ENCODE assay signal across 19 mouse cellular contexts in genomic region chr17:73986571-73986970, GRCm38 (mm10).
"Had no signal": no experiment of that assay in that cellular context is flagged by ENCODE, and none has a peak within 500 bp of the region (broad histone marks: within the 10 kb centered on the region; RNA-seq: fewer than 3 reads in every experiment).

No protein-coding gene starts in this region.

- H3K9ac ChIP-seq: forebrain, postnatal 0 days; heart, embryonic 12.5 days; hindbrain, embryonic 13.5 days; hindbrain, embryonic 15.5 days; kidney, embryonic 15.5 days; limb, embryonic 13.5 days; limb, embryonic 15.5 days; liver, embryonic 13.5 days; liver, embryonic 15.5 days had no signal

- H3K36me3 ChIP-seq: heart, embryonic 10.5 days; heart, embryonic 12.5 days; hindbrain, embryonic 13.5 days; hindbrain, embryonic 15.5 days; kidney, embryonic 15.5 days; limb, embryonic 13.5 days; limb, embryonic 15.5 days; liver, embryonic 13.5 days; liver, embryonic 15.5 days had no signal

- H3K4me3 ChIP-seq: heart, embryonic 10.5 days; heart, embryonic 12.5 days; hindbrain, embryonic 13.5 days; hindbrain, embryonic 15.5 days; kidney, embryonic 15.5 days; limb, embryonic 13.5 days; limb, embryonic 15.5 days; liver, embryonic 13.5 days; liver, embryonic 15.5 days had no signal

- H3K27ac ChIP-seq: heart, embryonic 10.5 days; hindbrain, embryonic 13.5 days; hindbrain, embryonic 15.5 days; hindbrain, postnatal 0 days; kidney, embryonic 15.5 days; kidney, postnatal 0 days; limb, embryonic 13.5 days; limb, embryonic 15.5 days; liver, embryonic 13.5 days; liver, embryonic 15.5 days had no signal

- ATAC-seq: forebrain, postnatal 0 days; hindbrain, postnatal 0 days; intestine, embryonic 16.5 days had no signal

- H3K4me2 ChIP-seq: heart, embryonic 12.5 days; hindbrain, embryonic 13.5 days; hindbrain, embryonic 15.5 days; kidney, embryonic 15.5 days; limb, embryonic 13.5 days; limb, embryonic 15.5 days; liver, embryonic 11.5 days; liver, embryonic 13.5 days; liver, embryonic 15.5 days had no signal

- DNase-seq: forebrain, postnatal 0 days; gastrocnemius, postnatal 10 days; gastrocnemius, postnatal 36 days; heart, postnatal 10 days; layer of hippocampus, adult 9-11 months; layer of hippocampus, postnatal 36 days; liver, embryonic 13.5 days had no signal

- H3K9me3 ChIP-seq: heart, embryonic 10.5 days; heart, embryonic 12.5 days; hindbrain, embryonic 13.5 days; hindbrain, embryonic 15.5 days; kidney, embryonic 15.5 days; limb, embryonic 13.5 days; limb, embryonic 15.5 days; liver, embryonic 13.5 days; liver, embryonic 15.5 days had no signal

- H3K4me1 ChIP-seq: hindbrain, embryonic 15.5 days; liver, embryonic 13.5 days; liver, embryonic 15.5 days had no signal

- H3K27me3 ChIP-seq: heart, embryonic 12.5 days; hindbrain, embryonic 13.5 days; hindbrain, embryonic 15.5 days; kidney, embryonic 15.5 days; limb, embryonic 13.5 days; limb, embryonic 15.5 days; liver, embryonic 13.5 days; liver, embryonic 15.5 days had no signal
